Mouse (Mus musculus) heart, embryonic 16.5 days (tissue): Measurements from ENCODE around the gene Unc80. TPM values are rescaled to one million over a fixed set of nuclear protein-coding genes. Genes with fewer than 3 reads are reported as not detected.
A peak's percentile ranks its signal among the peaks of the same experiment; 100 is the strongest.

Source experiments
- ATAC-seq: fragments of 200-750 bp; cut with Nextera tagmentation; replicated peaks from 2 replicates; pipeline ENCODE4 v1.8.0; 2017; ENCODE audit warnings: moderate number of reproducible peaks; ENCODE audit not compliant: insufficient read depth, low FRiP score; ENCODE audit errors: extremely low read depth
- H3K27ac ChIP-seq: fragments of 300-500 bp; sonication (generic); 2 replicates; pipeline ENCODE4 v1.5.1; 2014; ENCODE audit warnings: mild to moderate bottlenecking, low read length, control low read depth, moderate library complexity
- H3K27me3 ChIP-seq: fragments of 300-500 bp; sonication (generic); 2 replicates; pipeline ENCODE4 v1.6.1; 2014; ENCODE audit warnings: low read length, mixed read lengths; ENCODE audit not compliant: control insufficient read depth, insufficient read depth
- H3K36me3 ChIP-seq: fragments of 300-500 bp; sonication (generic); 2 replicates; pipeline ENCODE4 v1.6.1; 2014; ENCODE audit not compliant: control insufficient read depth, insufficient read depth
- H3K4me1 ChIP-seq: fragments of 300-500 bp; sonication (generic); 2 replicates; pipeline ENCODE4 v1.6.1; 2014; ENCODE audit warnings: low read length, mixed read lengths; ENCODE audit not compliant: control insufficient read depth, insufficient read depth
- H3K4me2 ChIP-seq: fragments of 300-500 bp; sonication (generic); 2 replicates; pipeline ENCODE4 v1.6.1; 2014; ENCODE audit warnings: low read depth, mild to moderate bottlenecking, control low read depth, low read length
- H3K4me3 ChIP-seq: fragments of 300-500 bp; sonication (generic); 2 replicates; pipeline ENCODE4 v1.5.1; 2014; ENCODE audit warnings: mild to moderate bottlenecking, control low read depth, low read length
- H3K9ac ChIP-seq: fragments of 300-500 bp; sonication (generic); 2 replicates; pipeline ENCODE4 v1.6.1; 2014; ENCODE audit warnings: low read length, control low read depth
- H3K9me3 ChIP-seq: fragments of 300-500 bp; sonication (generic); replicated peaks from 2 replicates; pipeline ENCODE4 v1.6.1; 2016; ENCODE audit warnings: low read length; ENCODE audit not compliant: control insufficient read depth
- WGBS: fragments of 180-500 bp; shearing (Covaris S2); extraction: QIAGEN DNeasy Blood & Tissue Kit; methylation state at CpG from one replicate; pipeline ENCODE4 v1.1.7; 2014; 5-methylcytosine and 5-hydroxymethylcytosine counted together
- polyA plus RNA-seq: library from polyadenylated mRNA; unstranded; fragments of >200 nt; fragmentation: Nextera tagmentation; extraction: Ambion mirVana; gene quantifications from 2 replicates; pipeline ENCODE4 v1.2.1, GENCODE M21; 2015

The Unc80 gene
- polyA plus RNA-seq = 0.05 and 0.07 TPM in 2 replicates

- peak within 1 kb of the TSS; percentile 57 for H3K4me3 ChIP-seq
- ATAC-seq = peak; percentile 88
- H3K4me2 ChIP-seq = peak within 1 kb of the TSS; percentile 90
- no peak within 1 kb of the TSS for H3K9ac ChIP-seq
- H3K27me3 ChIP-seq = peaks cover 17% of the 10 kb centered on the region
- WGBS = 2% methylated on average over 59 of the region's 83 CpGs
- no peaks in the 10 kb centered on the region for H3K9me3 ChIP-seq
- H3K27ac ChIP-seq = no peak within 1 kb of the TSS
- H3K4me1 ChIP-seq = no peaks in the 10 kb centered on the region
- no peaks in the 10 kb centered on the region for H3K36me3 ChIP-seq
These were observed at the start of gene Unc80 for GRCm38 (mm10) chr1:66467821-66468703. Gene Unc80 (plus strand): TSS chr1:66468367.

GRCm38 (mm10) chr1:66426073-66426472, 42.1 kb upstream of the Unc80 start:
- H3K9me3 ChIP-seq = no peaks in the 10 kb centered on the region
- ATAC-seq = no peak
- H3K36me3 ChIP-seq = no peaks in the 10 kb centered on the region
- no peak overlapping the region for H3K9ac ChIP-seq
- no peaks in the 10 kb centered on the region for H3K4me1 ChIP-seq
- no peaks in the 10 kb centered on the region for H3K27me3 ChIP-seq
- H3K27ac ChIP-seq = no peak overlapping the region
- 86% methylated on average over 5 of the region's 5 CpGs for WGBS
- no peak overlapping the region for H3K4me2 ChIP-seq
- H3K4me3 ChIP-seq = no peak overlapping the region

GRCm38 (mm10) chr1:66430962-66431361, 37.2 kb upstream of the Unc80 start:
- H3K36me3 ChIP-seq = no peaks in the 10 kb centered on the region
- H3K4me2 ChIP-seq = no peak overlapping the region
- H3K9me3 ChIP-seq = no peaks in the 10 kb centered on the region
- H3K9ac ChIP-seq = no peak overlapping the region
- no peak overlapping the region for H3K4me3 ChIP-seq
- no peaks in the 10 kb centered on the region for H3K27me3 ChIP-seq
- no peak for ATAC-seq
- no peaks in the 10 kb centered on the region for H3K4me1 ChIP-seq
- H3K27ac ChIP-seq = no peak overlapping the region

GRCm38 (mm10) chr1:66431472-66431871, 36.7 kb upstream of the Unc80 start:
- H3K4me1 ChIP-seq = no peaks in the 10 kb centered on the region
- H3K9me3 ChIP-seq = no peaks in the 10 kb centered on the region
- no peak overlapping the region for H3K27ac ChIP-seq
- ATAC-seq = no peak
- no peaks in the 10 kb centered on the region for H3K36me3 ChIP-seq
- no peaks in the 10 kb centered on the region for H3K27me3 ChIP-seq
- 81% methylated on average over 6 of the region's 6 CpGs for WGBS
- H3K4me3 ChIP-seq = no peak overlapping the region
- H3K9ac ChIP-seq = no peak overlapping the region
- no peak overlapping the region for H3K4me2 ChIP-seq

- Histone ChIP-seq H3K4me1 (no peaks in the 10 kb centered on the region), H3K9ac (no peak overlapping the region), H3K27ac (no peak overlapping the region), H3K27me3 (no peaks in the 10 kb centered on the region), H3K9me3 (no peaks in the 10 kb centered on the region), H3K36me3 (no peaks in the 10 kb centered on the region), H3K4me2 (no peak overlapping the region), H3K4me3 (no peak overlapping the region)
- 64% methylated on average over 2 of the region's 2 CpGs for WGBS
- no peak for ATAC-seq
These were observed 30.1 kb upstream of the Unc80 start for GRCm38 (mm10) chr1:66438069-66438468.

- H3K4me3 ChIP-seq = no peak overlapping the region
- no peaks in the 10 kb centered on the region for H3K36me3 ChIP-seq
- WGBS = 91% methylated on average over 2 of the region's 2 CpGs
These were observed 25.2 kb upstream of the Unc80 start for GRCm38 (mm10) chr1:66442922-66443321.

GRCm38 (mm10) chr1:66449471-66449870, 18.7 kb upstream of the Unc80 start:
- Histone ChIP-seq H3K4me3 (no peak overlapping the region), H3K9ac (no peak overlapping the region), H3K36me3 (no peaks in the 10 kb centered on the region), H3K4me1 (no peaks in the 10 kb centered on the region), H3K4me2 (no peak overlapping the region), H3K27ac (no peak overlapping the region), H3K27me3 (no peaks in the 10 kb centered on the region), H3K9me3 (no peaks in the 10 kb centered on the region)
- ATAC-seq = no peak
- whole genome bisulfite sequencing = 65% methylated on average over 2 of the region's 2 CpGs

More at GRCm38 (mm10) chr1:66442922-66443321, 25.2 kb upstream of the Unc80 start:
- no peaks in the 10 kb centered on the region for H3K4me1 ChIP-seq
- H3K27me3 ChIP-seq = no peaks in the 10 kb centered on the region
- no peak overlapping the region for H3K9ac ChIP-seq
- H3K4me2 ChIP-seq = no peak overlapping the region
- ATAC-seq = no peak
- no peaks in the 10 kb centered on the region for H3K9me3 ChIP-seq
- no peak overlapping the region for H3K27ac ChIP-seq

GRCm38 (mm10) chr1:66456580-66456979, 11.6 kb upstream of the Unc80 start:
- Histone ChIP-seq H3K9ac (no peak overlapping the region), H3K27me3 (no peaks in the 10 kb centered on the region), H3K4me3 (no peak overlapping the region), H3K36me3 (no peaks in the 10 kb centered on the region), H3K4me1 (0 out of 2 replicates have a peak, but pooled peaks cover 4% of the 10 kb centered on the region), H3K4me2 (no peak overlapping the region), H3K9me3 (no peaks in the 10 kb centered on the region; the same call in 1 of the 2 replicates), H3K27ac (no peak overlapping the region)
- no peak for ATAC-seq
- 9% methylated on average over 2 of the region's 2 CpGs for WGBS

GRCm38 (mm10) chr1:66457747-66458146, 10.4 kb upstream of the Unc80 start:
- 0 out of 2 replicates have a peak, but pooled peaks cover 4% of the 10 kb centered on the region for H3K4me1 ChIP-seq
- H3K9ac ChIP-seq = no peak overlapping the region
- no peak overlapping the region for H3K27ac ChIP-seq
- H3K4me3 ChIP-seq = no peak overlapping the region
- ATAC-seq = no peak
- H3K4me2 ChIP-seq = no peak overlapping the region
- 70% methylated on average over 3 of the region's 3 CpGs for WGBS
- H3K9me3 ChIP-seq = no peaks in the 10 kb centered on the region; the same call in 1 of the 2 replicates
- H3K27me3 ChIP-seq = no peaks in the 10 kb centered on the region
- H3K36me3 ChIP-seq = no peaks in the 10 kb centered on the region
